Mouse (Mus musculus): Measurements from ENCODE around the gene Rftn1. TPM values are rescaled to one million over a fixed set of nuclear protein-coding genes. Genes with fewer than 3 reads are reported as not detected.

Gene Rftn1
- total and polyA plus RNA-seq, 2 experiments from 2014 or later: 19.7 to 44.4 TPM

GRCm38 (mm10) chr17:50149690-50150210, 40.7 kb downstream of the Rftn1 start:
- ATAC-seq: 0 out of 2 replicates have a peak, but pooled peaks have one; percentile 8
- WGBS: 46% methylated on average over 14 of the region's 14 CpGs
- Histone ChIP-seq H3K9me3 (ENCODE audit: low read length) (no peaks in the 10 kb centered on the region), H3K4me1 (ENCODE audit: insufficient read depth, low read length) (peaks cover 5% of the 10 kb centered on the region; the same call in 1 of the 2 replicates), H3K36me3 (ENCODE audit: insufficient read depth, low read length) (no peaks in the 10 kb centered on the region), H3K27ac (peak overlapping the region; percentile 71), H3K4me2 (ENCODE audit: low read depth, low read length) (peak overlapping the region; percentile 21; the same call in 1 of the 2 replicates), H3K9ac (replicated peaks; ENCODE audit: low read length) (no peak overlapping the region), H3K27me3 (ENCODE audit: insufficient read depth, low read length) (no peaks in the 10 kb centered on the region), H3K4me3 (ENCODE audit: low read length) (no peak overlapping the region)
- no peak for DNase-seq (ENCODE audit: low spot score)
- TF ChIP-seq CTCF (IDR thresholded peaks at IDR 0.05; ENCODE audit: low read depth): no peak

GRCm38 (mm10) chr17:50147831-50148587, 42.5 kb downstream of the Rftn1 start:
- Histone ChIP-seq H3K4me1 (ENCODE audit: insufficient read depth, low read length) (peaks cover 5% of the 10 kb centered on the region; the same call in 1 of the 2 replicates), H3K4me3 (ENCODE audit: low read length) (no peak overlapping the region), H3K36me3 (ENCODE audit: insufficient read depth, low read length) (no peaks in the 10 kb centered on the region), H3K4me2 (ENCODE audit: low read depth, low read length) (no peak overlapping the region), H3K9me3 (ENCODE audit: low read length) (no peaks in the 10 kb centered on the region), H3K27ac (no peak overlapping the region), H3K27me3 (ENCODE audit: insufficient read depth, low read length) (no peaks in the 10 kb centered on the region), H3K9ac (replicated peaks; ENCODE audit: low read length) (no peak overlapping the region)
- DNase-seq (ENCODE audit: low spot score): no peak
- no peak for ATAC-seq
- no peak for TF ChIP-seq CTCF (IDR thresholded peaks at IDR 0.05; ENCODE audit: low read depth)
- 92% methylated on average over 12 of the region's 12 CpGs for WGBS

- Histone ChIP-seq H3K9ac (replicated peaks; ENCODE audit: low read length) (no peak overlapping the region), H3K9me3 (ENCODE audit: low read length) (no peaks in the 10 kb centered on the region), H3K36me3 (ENCODE audit: insufficient read depth, low read length) (no peaks in the 10 kb centered on the region), H3K4me2 (ENCODE audit: low read depth, low read length) (no peak overlapping the region), H3K4me3 (ENCODE audit: low read length) (no peak overlapping the region), H3K4me1 (ENCODE audit: insufficient read depth, low read length) (no peaks in the 10 kb centered on the region), H3K27me3 (ENCODE audit: insufficient read depth, low read length) (no peaks in the 10 kb centered on the region), H3K27ac (no peak overlapping the region)
- TF ChIP-seq CTCF (IDR thresholded peaks at IDR 0.05; ENCODE audit: low read depth): no peak
- ATAC-seq: no peak
- no peak for DNase-seq (ENCODE audit: low spot score)
- WGBS: 81% methylated on average over 10 of the region's 10 CpGs
Observed at GRCm38 (mm10) chr17:50143354-50143753, 47.1 kb downstream of the Rftn1 start.

- H3K4me3 ChIP-seq (ENCODE audit: low read length): no peak overlapping the region
- H3K9me3 ChIP-seq (ENCODE audit: low read length): no peaks in the 10 kb centered on the region
- ATAC-seq (no peak), DNase-seq (ENCODE audit: low spot score) (no peak)
- H3K4me1 ChIP-seq (ENCODE audit: insufficient read depth, low read length): no peaks in the 10 kb centered on the region
- WGBS: 79% methylated on average over 8 of the region's 8 CpGs
- TF ChIP-seq CTCF (IDR thresholded peaks at IDR 0.05; ENCODE audit: low read depth): no peak
- no peaks in the 10 kb centered on the region for H3K27me3 ChIP-seq (ENCODE audit: insufficient read depth, low read length)
- no peak overlapping the region for H3K27ac ChIP-seq
- H3K4me2 ChIP-seq (ENCODE audit: low read depth, low read length): no peak overlapping the region
- no peak overlapping the region for H3K9ac ChIP-seq (replicated peaks; ENCODE audit: low read length)
- no peaks in the 10 kb centered on the region for H3K36me3 ChIP-seq (ENCODE audit: insufficient read depth, low read length)
Observed at GRCm38 (mm10) chr17:50142553-50142952, 47.9 kb downstream of the Rftn1 start.

GRCm38 (mm10) chr17:50142151-50142550, 48.3 kb downstream of the Rftn1 start:
- DNase-seq (ENCODE audit: low spot score) (no peak), ATAC-seq (no peak)
- TF ChIP-seq CTCF (IDR thresholded peaks at IDR 0.05; ENCODE audit: low read depth): no peak
- 92% methylated on average over 7 of the region's 7 CpGs for WGBS
- Histone ChIP-seq H3K9me3 (ENCODE audit: low read length) (no peaks in the 10 kb centered on the region), H3K4me2 (ENCODE audit: low read depth, low read length) (no peak overlapping the region), H3K36me3 (ENCODE audit: insufficient read depth, low read length) (no peaks in the 10 kb centered on the region), H3K4me3 (ENCODE audit: low read length) (no peak overlapping the region), H3K27me3 (ENCODE audit: insufficient read depth, low read length) (no peaks in the 10 kb centered on the region), H3K27ac (no peak overlapping the region), H3K4me1 (ENCODE audit: insufficient read depth, low read length) (no peaks in the 10 kb centered on the region), H3K9ac (replicated peaks; ENCODE audit: low read length) (no peak overlapping the region)

- Histone ChIP-seq H3K27me3 (ENCODE audit: insufficient read depth, low read length) (no peaks in the 10 kb centered on the region), H3K36me3 (ENCODE audit: insufficient read depth, low read length) (no peaks in the 10 kb centered on the region), H3K4me3 (ENCODE audit: low read length) (no peak overlapping the region), H3K9me3 (ENCODE audit: low read length) (no peaks in the 10 kb centered on the region), H3K4me1 (ENCODE audit: insufficient read depth, low read length) (no peaks in the 10 kb centered on the region), H3K9ac (replicated peaks; ENCODE audit: low read length) (no peak overlapping the region), H3K27ac (no peak overlapping the region), H3K4me2 (ENCODE audit: low read depth, low read length) (no peak overlapping the region)
- ATAC-seq (peak; percentile 67), DNase-seq (ENCODE audit: low spot score) (no peak)
- no peak for TF ChIP-seq CTCF (IDR thresholded peaks at IDR 0.05; ENCODE audit: low read depth)
- WGBS: 71% methylated on average over 9 of the region's 9 CpGs
Observed at GRCm38 (mm10) chr17:50136060-50136459, 54.4 kb downstream of the Rftn1 start.

- no peak for DNase-seq (ENCODE audit: low spot score)
- Histone ChIP-seq H3K4me1 (ENCODE audit: insufficient read depth, low read length) (no peaks in the 10 kb centered on the region), H3K36me3 (ENCODE audit: insufficient read depth, low read length) (no peaks in the 10 kb centered on the region), H3K4me2 (ENCODE audit: low read depth, low read length) (no peak overlapping the region), H3K9ac (replicated peaks; ENCODE audit: low read length) (no peak overlapping the region), H3K27ac (no peak overlapping the region), H3K9me3 (ENCODE audit: low read length) (no peaks in the 10 kb centered on the region), H3K27me3 (ENCODE audit: insufficient read depth, low read length) (no peaks in the 10 kb centered on the region), H3K4me3 (ENCODE audit: low read length) (no peak overlapping the region)
- TF ChIP-seq CTCF (IDR thresholded peaks at IDR 0.05; ENCODE audit: low read depth): no peak
- ATAC-seq: no peak
- 77% methylated on average over 10 of the region's 10 CpGs for WGBS
Observed at GRCm38 (mm10) chr17:50135466-50135865, 55.0 kb downstream of the Rftn1 start.

Data from hindbrain, postnatal 0 days (tissue).